Mouse (Mus musculus): ENCODE data around the gene Ruvbl1.

The Ruvbl1 gene

DNA sequence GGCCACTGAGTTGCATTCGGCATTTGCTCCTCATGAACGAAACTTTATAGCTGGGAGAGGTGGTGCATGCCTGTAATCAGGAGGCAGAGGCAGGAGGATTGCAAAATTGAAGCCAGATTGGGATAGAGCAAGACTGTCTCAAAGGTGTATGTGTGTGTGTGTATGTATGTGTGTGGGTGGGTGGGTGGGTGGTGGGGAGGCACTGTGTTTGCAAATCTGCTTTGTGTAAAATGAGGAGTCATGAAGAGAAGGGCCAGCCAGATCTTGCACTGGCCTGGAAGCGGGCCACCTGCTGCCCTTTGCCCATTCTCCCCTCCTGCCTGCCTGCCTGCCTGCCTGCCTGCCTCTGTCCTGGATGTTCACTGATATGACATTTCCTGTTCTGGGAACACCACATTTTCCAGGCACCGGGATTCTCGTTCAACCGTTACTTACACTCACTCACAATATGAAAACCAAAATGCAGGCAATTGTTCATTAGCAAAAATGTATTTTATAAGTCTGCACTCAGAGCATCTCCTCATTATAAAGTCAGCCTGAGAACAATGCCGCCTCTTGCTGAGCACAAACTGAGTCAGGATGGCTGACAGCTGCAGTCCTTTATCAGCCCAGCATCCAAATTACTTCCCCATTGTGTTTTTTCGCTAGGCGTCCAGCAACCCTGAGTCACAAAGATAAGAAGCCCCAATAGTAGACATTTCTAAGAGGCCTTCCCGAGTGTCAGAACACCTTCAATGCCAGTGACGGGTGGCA lies 79.6 kb downstream of the Ruvbl1 start:
- no peak for DNase-seq (ENCODE audit: low read depth, low spot score)

DNA sequence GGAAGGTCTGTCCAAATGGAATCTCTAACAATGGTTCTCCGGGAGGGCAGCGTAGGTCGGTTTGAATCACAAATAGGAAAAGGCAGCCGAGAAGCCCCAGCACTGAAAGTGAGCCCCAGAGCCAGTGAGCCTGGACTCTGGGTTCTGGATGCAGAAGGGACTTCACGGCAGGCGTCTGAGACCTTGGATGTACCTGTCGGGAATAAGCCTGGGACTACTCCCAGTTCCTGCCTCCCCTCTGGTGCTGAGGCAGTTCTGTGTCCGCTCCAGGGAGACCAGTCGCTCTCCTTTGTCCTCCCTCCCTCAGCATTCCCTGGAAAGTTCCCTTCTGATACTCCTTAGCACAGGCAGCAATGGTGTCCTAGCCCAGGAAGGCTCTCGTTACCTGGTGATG lies 80.2 kb downstream of the Ruvbl1 start:
- no peak for DNase-seq (ENCODE audit: low read depth, low spot score)

All from forelimb bud, embryonic 11.5 days (tissue).